Mouse (Mus musculus) 3T3-L1 (cell line): ENCODE data around the gene Ctf2.

Experiments
- DNase-seq: peaks from one replicate; pipeline ENCODE4 v3.0.0-alpha.2; 2015; ENCODE audit warnings: low read depth, low spot score

Ctf2 gene

GRCm38 (mm10) chr7:127686740-127687449 is 45.1 kb downstream of the Ctf2 start:
- no peak for DNase-seq

GRCm38 (mm10) chr7:127685304-127686018 is 46.5 kb downstream of the Ctf2 start:
- DNase-seq = peak; percentile 16

GRCm38 (mm10) chr7:127681888-127682553 is 49.9 kb downstream of the Ctf2 start:
- DNase-seq = no peak

- no peak for DNase-seq
Measured at GRCm38 (mm10) chr7:127680541-127680940, 51.4 kb downstream of the Ctf2 start.

- no peak for DNase-seq
Measured at GRCm38 (mm10) chr7:127678811-127679210, 53.2 kb downstream of the Ctf2 start.

GRCm38 (mm10) chr7:127677609-127678008 is 54.4 kb downstream of the Ctf2 start:
- DNase-seq = no peak

- peak; percentile 49 for DNase-seq
Measured at GRCm38 (mm10) chr7:127677077-127677476, 54.9 kb downstream of the Ctf2 start.

GRCm38 (mm10) chr7:127675391-127675811 is 56.6 kb downstream of the Ctf2 start:
- peak; percentile 13 for DNase-seq

- DNase-seq = peak; percentile 91
Measured at GRCm38 (mm10) chr7:127674977-127675376, 57.0 kb downstream of the Ctf2 start.

GRCm38 (mm10) chr7:127672776-127673175 is 59.2 kb downstream of the Ctf2 start:
- DNase-seq = no peak

- no peak for DNase-seq
Measured at GRCm38 (mm10) chr7:127671880-127672774, 59.8 kb downstream of the Ctf2 start.
